Mouse (Mus musculus): ENCODE results near the gene Ptger1. TPM values are rescaled to one million over a fixed set of nuclear protein-coding genes. Genes with fewer than 3 reads are reported as not detected.

The Ptger1 gene
- polyA plus RNA-seq (2017; shearing (Covaris generic)), result 1 to 10 TPM; 1.0 to 2.5 TPM

DNA sequence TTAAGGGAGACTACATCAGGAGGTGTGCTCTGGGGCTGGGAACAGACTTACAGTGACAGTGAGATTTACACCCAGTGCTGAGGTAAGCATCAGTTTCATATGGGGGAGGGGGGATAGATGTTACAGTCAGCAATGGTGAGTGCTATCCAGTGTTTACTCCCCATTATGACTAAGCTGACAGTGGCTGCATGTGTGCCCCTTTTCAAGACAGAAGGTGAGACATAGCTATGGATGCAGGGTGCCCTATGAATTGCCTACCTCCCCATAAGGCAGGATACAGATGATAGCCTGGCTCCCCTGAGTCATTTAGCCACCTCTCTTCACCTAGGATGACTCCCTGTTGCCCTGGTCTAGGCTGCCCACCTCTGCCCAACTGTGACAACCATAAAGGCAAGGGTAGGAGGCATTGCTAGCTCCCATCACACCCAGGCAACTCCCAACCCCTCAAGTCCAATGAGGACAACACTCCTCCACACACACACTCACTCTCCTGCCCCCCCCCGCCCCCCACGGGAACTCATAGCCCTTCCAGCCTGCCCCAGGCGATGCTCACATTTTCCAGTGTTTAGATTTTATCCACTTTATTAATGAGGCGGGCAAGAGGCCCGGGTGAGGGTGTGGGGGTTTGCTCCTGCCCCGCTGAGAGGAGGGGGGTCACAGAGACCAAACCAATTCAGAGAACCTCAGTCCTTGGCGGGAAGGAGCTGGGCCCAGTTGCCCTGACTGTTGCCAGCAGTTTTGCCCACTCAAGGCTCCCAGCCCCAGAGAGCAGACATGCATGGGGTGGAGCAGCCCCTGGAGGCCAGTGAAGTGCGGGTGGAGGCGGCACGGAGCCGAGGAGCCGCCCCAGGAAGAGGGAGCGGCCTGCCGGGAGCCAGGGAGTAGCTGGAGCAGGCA lies at the start of gene Ptger1:
Gene Ptger1 (plus strand): TSS at position 710 of the 897 bp plus-strand sequence.

GRCm38 (mm10) chr8:83652030-83652743 lies 14.3 kb upstream of the Ptger1 start, which contains the start of gene Gipc1:
Gene Gipc1 (plus strand): TSS chr8:83652677.

DNA sequence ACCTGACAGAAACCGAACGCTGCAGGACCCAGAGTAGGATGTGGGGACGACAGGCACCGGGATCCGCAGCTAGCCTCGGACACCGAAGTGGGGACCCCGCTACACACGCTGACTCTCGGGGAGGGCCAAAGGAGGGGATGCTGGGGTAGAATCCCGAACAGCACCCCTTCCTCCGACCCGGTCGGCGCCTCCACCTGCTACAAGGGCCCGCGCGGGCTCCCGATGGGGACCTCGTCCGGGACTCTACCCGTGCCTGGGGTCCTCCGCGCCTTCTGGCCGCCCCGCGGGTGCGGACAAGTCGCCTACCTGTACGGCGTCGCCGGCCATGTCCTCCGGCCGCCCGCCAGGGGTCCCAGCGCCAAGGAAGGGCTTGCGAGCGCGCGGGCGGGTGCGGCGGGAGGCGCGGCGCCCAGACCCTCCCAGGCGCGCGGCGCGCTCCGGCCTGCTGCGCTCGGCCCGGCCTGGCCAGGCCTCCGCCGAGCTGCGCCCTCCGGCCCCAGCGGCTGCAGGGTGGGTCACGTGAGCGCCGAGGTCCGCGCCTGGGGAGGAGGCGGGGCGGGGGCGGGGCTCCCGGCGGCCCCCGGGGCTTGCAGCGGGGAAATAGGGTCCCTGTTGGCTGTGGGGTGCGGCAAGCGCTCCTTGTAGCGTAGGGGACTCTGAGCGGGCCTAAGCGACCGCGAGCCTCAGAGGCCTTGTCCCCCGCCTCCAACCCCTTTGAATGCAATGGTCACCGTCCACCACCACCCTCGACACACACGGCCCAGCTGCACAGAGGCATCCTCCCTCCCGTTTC lies 32.4 kb downstream of the Ptger1 start, which contains the start of gene Pkn1:
Gene Pkn1 (minus strand): TSS at position 519 of the 793 bp plus-strand sequence.

DNA sequence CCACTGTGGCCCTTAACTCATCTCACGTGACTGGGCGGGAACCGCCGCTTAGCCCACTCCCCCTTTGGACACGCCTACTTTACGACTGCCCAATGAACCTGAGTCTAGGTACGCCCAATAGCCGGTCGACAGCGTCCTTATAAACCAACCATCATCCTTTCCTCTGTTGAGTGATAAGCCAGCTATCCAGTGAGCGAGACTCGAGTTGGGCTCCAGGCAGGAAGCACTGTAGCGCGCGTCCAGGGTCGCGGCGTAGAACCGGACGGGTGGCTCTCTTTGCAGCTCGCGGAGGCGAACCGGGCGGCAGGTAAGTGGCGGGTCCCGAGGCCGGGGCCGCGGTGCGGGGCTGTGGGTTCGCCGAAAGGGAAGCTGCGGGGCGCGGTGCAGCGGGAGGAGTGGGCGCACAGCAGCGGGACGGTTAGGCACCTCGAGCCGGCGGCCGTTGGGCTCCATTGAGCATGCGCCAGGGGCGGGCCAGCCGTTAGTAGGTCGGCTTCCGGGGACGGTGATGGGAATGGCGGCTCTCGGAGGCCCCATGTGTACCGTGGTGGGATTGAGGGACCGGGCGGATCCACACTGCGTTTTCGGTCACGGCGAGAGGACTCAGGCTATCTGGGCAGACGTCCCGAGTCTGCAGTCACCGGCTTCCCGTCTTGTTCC lies 48.7 kb downstream of the Ptger1 start, which contains the start of gene Ddx39:
Gene Ddx39 (plus strand): TSS at position 147 of the 660 bp plus-strand sequence.

Other genes starting within 250 kb of the Ptger1 start
- gene Scoc, start 208.3 kb upstream of the Ptger1 start, polyA plus RNA-seq (2017; shearing (Covaris generic)), result 10 to 100 TPM; 22.8 to 28.9 TPM
- gene Olfr370, start 130.9 kb upstream of the Ptger1 start, polyA plus RNA-seq (2017; shearing (Covaris generic)), result not detected
- 100 to 1,000 TPM; 291 to 304 TPM for gene Ndufb7, start 100.0 kb upstream of the Ptger1 start, polyA plus RNA-seq (2017; shearing (Covaris generic))
- 100 to 1,000 TPM; 406 to 440 TPM for gene Tecr, start 58.7 kb upstream of the Ptger1 start, polyA plus RNA-seq (2017; shearing (Covaris generic))
- gene Dnajb1, start 58.5 kb upstream of the Ptger1 start, polyA plus RNA-seq (2017; shearing (Covaris generic)), result 10 to 100 TPM; 74.4 to 77.3 TPM
- 10 to 100 TPM; 59.7 to 61.0 TPM for gene Gipc1, start 14.0 kb upstream of the Ptger1 start, polyA plus RNA-seq (2017; shearing (Covaris generic))
- gene Pkn1, start 32.5 kb downstream of the Ptger1 start, polyA plus RNA-seq (2017; shearing (Covaris generic)), result 100 to 1,000 TPM; 122 to 172 TPM
- gene Ddx39, start 48.5 kb downstream of the Ptger1 start, polyA plus RNA-seq (2017; shearing (Covaris generic)), result 100 to 1,000 TPM; 173 to 220 TPM
- gene Adgre5, start 74.6 kb downstream of the Ptger1 start, polyA plus RNA-seq (2017; shearing (Covaris generic)), result 100 to 1,000 TPM; 251 to 404 TPM
- 10 to 100 TPM in 1 of 2 experiments, 1 to 10 TPM in 1; 7.8 to 15.3 TPM for gene Adgrl1, start 233.4 kb downstream of the Ptger1 start, polyA plus RNA-seq (2017; shearing (Covaris generic))